Mouse (Mus musculus) ES-Bruce4 (cell line): ENCODE measurements at regions not wholly inside any gene's neighbourhood (a gene's known extent, or its start where the extent isn't known, plus 50 kb on each side); places are given as distances from the start of the nearest gene placed in this dataset.

Experiments used
- H3K27ac ChIP-seq: 2 replicates; pipeline ENCODE4 v1.5.1; 2012; ENCODE audit warnings: low read length, inconsistent platforms; ENCODE audit not compliant: insufficient read depth
- H3K27me3 ChIP-seq: 2 replicates; pipeline ENCODE4 v1.6.1; 2012; ENCODE audit warnings: mild to moderate bottlenecking, low read length, inconsistent platforms; ENCODE audit not compliant: control insufficient read depth, poor library complexity, insufficient read depth, severe bottlenecking
- H3K36me3 ChIP-seq: 2 replicates; pipeline ENCODE4 v1.6.1; 2012; ENCODE audit warnings: inconsistent platforms, mild to moderate bottlenecking, low read length, moderate library complexity; ENCODE audit not compliant: control insufficient read depth, poor library complexity, insufficient read depth, severe bottlenecking
- H3K4me1 ChIP-seq: one replicate; pipeline ENCODE4 v1.8.1; 2011; ENCODE audit warnings: low read length; ENCODE audit not compliant: control insufficient read depth, insufficient read depth
- H3K4me3 ChIP-seq: 2 replicates; pipeline ENCODE4 v1.5.1; 2011; ENCODE audit warnings: low read depth, mild to moderate bottlenecking, low read length
- H3K9ac ChIP-seq: 2 replicates; pipeline ENCODE4 v1.6.1; 2012; ENCODE audit warnings: low read depth, mild to moderate bottlenecking, inconsistent platforms; ENCODE audit not compliant: poor library complexity, severe bottlenecking
- H3K9me3 ChIP-seq: replicated peaks from 2 replicates; pipeline ENCODE4 v1.6.1; 2012; ENCODE audit warnings: mild to moderate bottlenecking, low read length, inconsistent platforms; ENCODE audit not compliant: control insufficient read depth, poor library complexity, insufficient read depth, severe bottlenecking
- CTCF ChIP-seq: IDR thresholded peaks from one replicate; pipeline ENCODE4 v1.8.1; 2011; ENCODE audit warnings: low read depth, low read length
- EP300 ChIP-seq: IDR thresholded peaks from 2 replicates; pipeline ENCODE4 v1.6.1; 2011; ENCODE audit warnings: low read depth, low read length; ENCODE audit not compliant: insufficient read depth
- POLR2A ChIP-seq: IDR thresholded peaks from one replicate; pipeline ENCODE4 v1.8.1; 2011; ENCODE audit warnings: low read length; ENCODE audit not compliant: insufficient read depth

- Histone ChIP-seq H3K4me1 (peaks cover 5% of the 10 kb centered on the region), H3K27me3 (no peaks in the 10 kb centered on the region), H3K9me3 (no peaks in the 10 kb centered on the region; the same call in 1 of the 2 replicates), H3K9ac (no peak overlapping the region), H3K36me3 (no peaks in the 10 kb centered on the region), H3K27ac (no peak overlapping the region), H3K4me3 (no peak overlapping the region)
- TF ChIP-seq POLR2A (no peak), EP300 (no peak), CTCF (no peak)
Observed at GRCm38 (mm10) chr9:32016286-32016685, 99.7 kb upstream of the Arhgap32 start.

DNA sequence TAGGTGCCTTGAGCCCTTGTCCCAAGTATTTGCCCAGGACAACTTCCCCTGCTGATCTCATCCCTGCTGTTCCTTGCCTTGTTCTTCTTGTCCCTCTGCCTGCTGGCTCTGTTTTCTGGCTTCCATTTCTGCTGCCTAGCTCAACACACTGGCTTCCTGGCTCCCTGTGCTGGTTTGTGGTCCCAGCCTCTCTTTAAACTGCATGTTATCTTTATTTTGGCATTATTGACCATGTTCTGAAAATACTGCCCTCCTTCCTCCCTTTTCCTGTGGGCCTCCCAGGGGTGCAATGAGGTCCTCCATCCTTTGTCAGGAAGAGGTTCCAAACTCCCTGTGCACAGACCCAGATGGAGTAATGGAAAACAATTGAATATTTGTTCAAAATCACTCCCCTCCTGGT is 97.9 kb upstream of the Arhgap32 start:
- Histone ChIP-seq H3K4me3 (no peak overlapping the region), H3K27ac (no peak overlapping the region), H3K9ac (no peak overlapping the region), H3K4me1 (peaks cover 7% of the 10 kb centered on the region), H3K36me3 (no peaks in the 10 kb centered on the region), H3K9me3 (no peaks in the 10 kb centered on the region; the same call in 1 of the 2 replicates), H3K27me3 (no peaks in the 10 kb centered on the region)
- no peak for TF ChIP-seq POLR2A
- no peak for TF ChIP-seq EP300

DNA sequence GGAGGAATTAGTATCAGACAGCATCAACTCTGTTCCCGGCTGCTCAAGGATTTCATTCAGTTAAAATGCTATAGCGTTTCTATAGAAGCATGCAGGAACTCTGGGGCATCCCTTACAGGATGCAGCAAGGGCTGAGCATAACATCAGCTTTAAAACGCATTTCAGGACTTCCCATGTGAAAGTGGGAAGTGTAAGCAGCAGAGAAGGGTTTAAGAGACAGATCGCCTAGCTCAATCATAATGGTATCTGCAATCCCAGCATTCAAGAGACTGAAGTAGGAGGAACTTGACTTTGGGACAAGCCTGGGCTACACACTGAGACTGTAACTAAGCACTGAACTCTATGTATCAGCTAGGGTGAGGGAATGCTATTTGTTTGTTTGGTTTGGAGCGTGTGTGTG is 96.2 kb upstream of the Arhgap32 start:
- H3K9me3 ChIP-seq, result no peaks in the 10 kb centered on the region
- TF ChIP-seq CTCF (no peak), EP300 (no peak), POLR2A (no peak)
- H3K27ac ChIP-seq, result no peak overlapping the region

GRCm38 (mm10) chr9:32020942-32021731 is 94.8 kb upstream of the Arhgap32 start:
- H3K27me3 ChIP-seq, result no peaks in the 10 kb centered on the region
- no peaks in the 10 kb centered on the region for H3K9me3 ChIP-seq
- no peaks in the 10 kb centered on the region for H3K36me3 ChIP-seq
- no peak overlapping the region for H3K4me3 ChIP-seq
- H3K27ac ChIP-seq, result no peak overlapping the region; the same call in 1 of the 2 replicates
- no peak overlapping the region for H3K9ac ChIP-seq
- TF ChIP-seq EP300 (no peak), CTCF (no peak), POLR2A (no peak)
- H3K4me1 ChIP-seq, result peaks cover 7% of the 10 kb centered on the region

More for the DNA sequence above, 96.2 kb upstream of the Arhgap32 start:
- H3K27me3 ChIP-seq, result no peaks in the 10 kb centered on the region
- no peak overlapping the region for H3K9ac ChIP-seq
- H3K4me1 ChIP-seq, result peaks cover 7% of the 10 kb centered on the region
- H3K36me3 ChIP-seq, result no peaks in the 10 kb centered on the region
- no peak overlapping the region for H3K4me3 ChIP-seq

GRCm38 (mm10) chr9:32021755-32022154 is 94.2 kb upstream of the Arhgap32 start:
- peaks cover 7% of the 10 kb centered on the region for H3K4me1 ChIP-seq
- H3K36me3 ChIP-seq, result no peaks in the 10 kb centered on the region
- H3K27ac ChIP-seq, result no peak overlapping the region; the same call in 1 of the 2 replicates
- no peaks in the 10 kb centered on the region for H3K27me3 ChIP-seq
- H3K4me3 ChIP-seq, result no peak overlapping the region
- TF ChIP-seq POLR2A, result no peak
- TF ChIP-seq EP300, result no peak
- no peak for TF ChIP-seq CTCF
- no peak overlapping the region for H3K9ac ChIP-seq
- no peaks in the 10 kb centered on the region for H3K9me3 ChIP-seq

DNA sequence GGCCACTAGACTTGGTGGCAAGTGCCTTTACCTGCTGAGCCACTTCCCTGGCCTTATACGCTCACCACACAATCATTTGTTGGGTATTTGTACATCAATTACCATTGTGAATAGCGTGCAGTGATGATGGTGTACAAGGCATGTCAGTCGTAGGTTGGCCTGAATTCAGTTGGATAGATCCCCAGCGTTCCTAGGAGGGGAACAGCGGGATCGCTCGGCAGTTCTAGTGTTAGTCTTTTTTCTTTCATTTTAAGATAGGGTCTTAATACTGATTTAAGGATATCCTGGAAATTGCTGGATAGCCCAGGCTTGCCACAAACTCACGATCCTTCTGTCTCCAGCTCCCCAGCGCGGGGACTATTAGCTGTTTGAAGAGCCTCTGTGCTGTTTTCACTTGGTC is 92.9 kb upstream of the Arhgap32 start:
- Histone ChIP-seq H3K27me3 (no peaks in the 10 kb centered on the region), H3K9ac (no peak overlapping the region), H3K27ac (no peak overlapping the region), H3K4me1 (peaks cover 9% of the 10 kb centered on the region), H3K4me3 (no peak overlapping the region), H3K9me3 (no peaks in the 10 kb centered on the region), H3K36me3 (no peaks in the 10 kb centered on the region)
- TF ChIP-seq EP300 (no peak), CTCF (no peak), POLR2A (no peak)
